Mouse (Mus musculus) erythroblast, embryonic 14.5 days (primary cell): ENCODE data around the gene D11Wsu47e. TPM values are rescaled to one million over a fixed set of nuclear protein-coding genes. Genes with fewer than 3 reads are reported as not detected.

ENCODE experiments used
- H3K27me3 ChIP-seq: 2 replicates; pipeline ENCODE4 v1.6.1; 2012; ENCODE audit warnings: inconsistent platforms; ENCODE audit not compliant: control insufficient read depth
- H3K36me3 ChIP-seq: 2 replicates; pipeline ENCODE4 v1.6.1; 2012; ENCODE audit warnings: mild to moderate bottlenecking, inconsistent platforms; ENCODE audit not compliant: control insufficient read depth
- H3K4me1 ChIP-seq: 2 replicates; pipeline ENCODE4 v1.6.1; 2012; ENCODE audit warnings: inconsistent platforms; ENCODE audit not compliant: control insufficient read depth
- H3K4me3 ChIP-seq: replicated peaks from 2 replicates; pipeline ENCODE3; 2012; ENCODE audit warnings: moderate library complexity, mild to moderate bottlenecking, inconsistent platforms
- H3K9me3 ChIP-seq: 2 replicates; pipeline ENCODE4 v1.6.1; 2012; ENCODE audit warnings: low read length, inconsistent platforms, mixed read lengths; ENCODE audit not compliant: control insufficient read depth
- GATA1 ChIP-seq: IDR thresholded peaks from 2 replicates; pipeline ENCODE4 v1.6.1; 2012; ENCODE audit warnings: low read length, inconsistent platforms, mixed read lengths
- TAL1 ChIP-seq: IDR thresholded peaks from 3 replicates; pipeline ENCODE4 v1.6.1; 2012; ENCODE audit warnings: low read length, inconsistent platforms, mixed read lengths
- polyA plus RNA-seq: library from polyadenylated mRNA; stranded (reverse); fragments of >175 nt; gene quantifications from 2 replicates; pipeline ENCODE4 v1.2.3, GENCODE M21; 2012

D11Wsu47e gene
- polyA plus RNA-seq, 1 experiment = 0.43 TPM

DNA sequence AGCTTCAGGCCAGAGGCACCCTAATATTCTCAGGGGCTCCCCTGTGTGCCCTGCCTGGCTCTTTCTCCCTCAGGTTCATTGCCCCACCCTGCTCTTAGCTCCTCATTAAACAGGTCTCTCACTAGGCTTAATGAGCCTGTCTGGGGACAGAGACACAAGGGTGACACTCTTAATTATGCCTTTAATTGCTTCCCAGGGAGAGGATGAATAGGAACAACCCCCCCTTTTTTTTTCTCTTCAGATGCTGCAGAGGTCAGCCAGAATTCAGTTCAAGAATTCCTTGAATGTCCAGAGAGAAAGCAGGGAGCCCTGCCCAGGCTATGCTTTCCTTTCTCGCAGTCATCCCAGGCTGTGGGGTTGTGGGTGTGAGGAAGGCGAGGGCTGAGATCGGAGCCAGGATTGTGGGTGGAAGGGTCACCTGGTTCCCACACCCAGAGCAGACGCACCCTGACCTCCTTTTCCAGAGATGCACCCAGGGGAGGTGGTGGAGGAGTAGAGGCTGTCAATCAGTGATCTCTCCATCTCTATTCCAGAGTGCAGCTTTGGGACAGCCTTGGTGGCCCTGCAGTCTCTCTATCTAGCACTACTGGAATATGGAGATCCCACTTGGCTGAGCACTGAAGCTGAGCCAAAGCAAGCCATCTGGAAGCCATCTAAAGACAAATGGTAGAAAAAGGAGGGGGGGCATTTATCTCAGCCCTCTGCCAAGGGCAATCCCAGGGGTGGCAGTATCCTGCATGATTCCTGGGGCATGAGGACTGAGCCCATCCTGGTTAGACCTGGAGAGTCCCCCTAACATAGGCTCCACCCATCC is 41.2 kb downstream of the D11Wsu47e start:
- no peak overlapping the region for H3K4me3 ChIP-seq
- H3K36me3 ChIP-seq = peaks cover 53% of the 10 kb centered on the region
- no peak for TF ChIP-seq GATA1
- TF ChIP-seq TAL1 = no peak
- H3K9me3 ChIP-seq = no peaks in the 10 kb centered on the region
- peaks cover 5% of the 10 kb centered on the region for H3K4me1 ChIP-seq
- H3K27me3 ChIP-seq = no peaks in the 10 kb centered on the region

GRCm38 (mm10) chr11:113726994-113727888 is 43.0 kb downstream of the D11Wsu47e start:
- H3K4me3 ChIP-seq = no peak overlapping the region
- no peaks in the 10 kb centered on the region for H3K27me3 ChIP-seq
- TF ChIP-seq GATA1 (no peak), TAL1 (no peak)
- peaks cover 71% of the 10 kb centered on the region for H3K36me3 ChIP-seq
- peaks cover 8% of the 10 kb centered on the region for H3K4me1 ChIP-seq
- no peaks in the 10 kb centered on the region for H3K9me3 ChIP-seq

GRCm38 (mm10) chr11:113727992-113728391 is 43.8 kb downstream of the D11Wsu47e start:
- no peak for TF ChIP-seq TAL1
- no peak for TF ChIP-seq GATA1
- Histone ChIP-seq H3K9me3 (no peaks in the 10 kb centered on the region), H3K4me1 (peaks cover 8% of the 10 kb centered on the region), H3K27me3 (no peaks in the 10 kb centered on the region), H3K36me3 (peaks cover 75% of the 10 kb centered on the region), H3K4me3 (no peak overlapping the region)

- H3K27me3 ChIP-seq = no peaks in the 10 kb centered on the region
- no peaks in the 10 kb centered on the region for H3K9me3 ChIP-seq
- H3K4me3 ChIP-seq = no peak overlapping the region
- peaks cover 87% of the 10 kb centered on the region for H3K36me3 ChIP-seq
- TF ChIP-seq TAL1 = no peak
- no peak for TF ChIP-seq GATA1
- H3K4me1 ChIP-seq = peaks cover 21% of the 10 kb centered on the region
Measured at GRCm38 (mm10) chr11:113729239-113729638, 45.0 kb downstream of the D11Wsu47e start.

DNA sequence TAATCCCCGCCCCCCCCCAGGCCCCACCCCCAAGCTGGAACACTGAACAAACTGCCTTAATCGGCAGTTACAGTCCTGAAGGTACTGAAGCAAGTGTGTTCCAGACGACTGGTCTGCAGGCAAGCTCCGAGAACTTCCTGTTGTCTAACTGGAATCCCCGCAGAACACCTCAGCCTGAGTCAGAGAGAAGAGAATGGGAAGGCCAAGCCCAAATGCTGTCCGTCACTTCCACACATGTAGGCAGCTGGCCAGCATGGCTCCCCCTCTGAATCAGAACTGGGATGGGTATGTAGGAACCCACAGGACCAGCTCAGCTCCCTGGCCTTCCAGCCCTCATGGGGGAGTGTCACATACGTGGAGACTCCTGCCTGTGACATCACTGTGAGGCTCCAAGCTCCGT is 45.7 kb downstream of the D11Wsu47e start:
- TF ChIP-seq TAL1 = no peak
- TF ChIP-seq GATA1 = no peak
- H3K27me3 ChIP-seq = no peaks in the 10 kb centered on the region
- H3K4me1 ChIP-seq = peaks cover 25% of the 10 kb centered on the region
- no peak overlapping the region for H3K4me3 ChIP-seq
- H3K9me3 ChIP-seq = no peaks in the 10 kb centered on the region
- H3K36me3 ChIP-seq = peaks cover 92% of the 10 kb centered on the region

- H3K36me3 ChIP-seq = peaks cover 94% of the 10 kb centered on the region
- H3K4me1 ChIP-seq = peaks cover 31% of the 10 kb centered on the region
- H3K4me3 ChIP-seq = no peak overlapping the region
- H3K9me3 ChIP-seq = no peaks in the 10 kb centered on the region
- H3K27me3 ChIP-seq = no peaks in the 10 kb centered on the region
- no peak for TF ChIP-seq GATA1
Measured at GRCm38 (mm10) chr11:113730879-113731278, 46.7 kb downstream of the D11Wsu47e start.

- H3K27me3 ChIP-seq = no peaks in the 10 kb centered on the region
- H3K4me1 ChIP-seq = peaks cover 40% of the 10 kb centered on the region
- H3K9me3 ChIP-seq = no peaks in the 10 kb centered on the region
- no peak for TF ChIP-seq GATA1
- TF ChIP-seq TAL1 = no peak
- no peak overlapping the region for H3K4me3 ChIP-seq
- peaks cover 94% of the 10 kb centered on the region for H3K36me3 ChIP-seq
Measured at GRCm38 (mm10) chr11:113731945-113732612, 47.9 kb downstream of the D11Wsu47e start.

GRCm38 (mm10) chr11:113733631-113734364 is 49.6 kb downstream of the D11Wsu47e start:
- Histone ChIP-seq H3K4me1 (peaks cover 57% of the 10 kb centered on the region), H3K4me3 (no peak overlapping the region), H3K9me3 (no peaks in the 10 kb centered on the region), H3K36me3 (peaks cover 94% of the 10 kb centered on the region), H3K27me3 (no peaks in the 10 kb centered on the region)
- no peak for TF ChIP-seq TAL1
- no peak for TF ChIP-seq GATA1
